Mouse (Mus musculus): Measurements from ENCODE around the gene Cnot3. TPM values are rescaled to one million over a fixed set of nuclear protein-coding genes. Genes with fewer than 3 reads are reported as not detected.

Gene Cnot3
- total and polyA plus RNA-seq, 2 experiments from 2014 or later, result 26.0 to 26.4 TPM

DNA sequence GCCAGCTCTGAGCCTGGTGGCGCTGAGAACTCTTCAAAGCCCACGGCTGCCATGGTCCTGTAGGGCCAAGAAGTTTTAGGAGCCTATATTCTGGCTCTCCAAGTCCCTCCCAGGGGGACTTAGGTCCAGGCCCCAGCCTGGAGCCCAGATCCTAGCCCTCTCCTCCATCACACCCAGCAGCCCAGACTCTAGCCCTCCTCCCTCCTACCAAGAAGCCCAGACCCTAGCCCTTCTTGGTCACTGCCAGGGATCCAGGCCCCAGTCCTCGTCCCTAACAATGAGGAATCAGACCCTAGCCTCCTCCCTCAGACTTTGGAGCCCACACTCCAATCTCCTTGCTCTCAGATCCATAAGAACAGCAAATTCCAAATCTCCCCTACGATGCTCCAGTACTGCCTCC lies 16.0 kb upstream of the Cnot3 start:
- no peaks in the 10 kb centered on the region for H3K27me3 ChIP-seq (ENCODE audit: insufficient read depth, low read length)
- DNase-seq (ENCODE audit: low spot score), result no peak
- H3K4me3 ChIP-seq (ENCODE audit: low read length), result peak overlapping the region; percentile 54
- peak overlapping the region; percentile 98 for H3K4me2 ChIP-seq (ENCODE audit: low read depth, low read length)
- peak overlapping the region; percentile 91 for H3K27ac ChIP-seq
- 30% methylated on average over 4 of the region's 4 CpGs for WGBS
- no peak for TF ChIP-seq CTCF (IDR thresholded peaks at IDR 0.05; ENCODE audit: low read depth)
- peak; percentile 31; the same call in 1 of the 2 replicates for ATAC-seq
- peaks cover 7% of the 10 kb centered on the region; the same call in 1 of the 2 replicates for H3K36me3 ChIP-seq (ENCODE audit: insufficient read depth, low read length)
- peak overlapping the region; percentile 80 for H3K9ac ChIP-seq (replicated peaks; ENCODE audit: low read length)
- H3K9me3 ChIP-seq (ENCODE audit: low read length), result no peaks in the 10 kb centered on the region
- H3K4me1 ChIP-seq (ENCODE audit: insufficient read depth, low read length), result peaks cover 20% of the 10 kb centered on the region

DNA sequence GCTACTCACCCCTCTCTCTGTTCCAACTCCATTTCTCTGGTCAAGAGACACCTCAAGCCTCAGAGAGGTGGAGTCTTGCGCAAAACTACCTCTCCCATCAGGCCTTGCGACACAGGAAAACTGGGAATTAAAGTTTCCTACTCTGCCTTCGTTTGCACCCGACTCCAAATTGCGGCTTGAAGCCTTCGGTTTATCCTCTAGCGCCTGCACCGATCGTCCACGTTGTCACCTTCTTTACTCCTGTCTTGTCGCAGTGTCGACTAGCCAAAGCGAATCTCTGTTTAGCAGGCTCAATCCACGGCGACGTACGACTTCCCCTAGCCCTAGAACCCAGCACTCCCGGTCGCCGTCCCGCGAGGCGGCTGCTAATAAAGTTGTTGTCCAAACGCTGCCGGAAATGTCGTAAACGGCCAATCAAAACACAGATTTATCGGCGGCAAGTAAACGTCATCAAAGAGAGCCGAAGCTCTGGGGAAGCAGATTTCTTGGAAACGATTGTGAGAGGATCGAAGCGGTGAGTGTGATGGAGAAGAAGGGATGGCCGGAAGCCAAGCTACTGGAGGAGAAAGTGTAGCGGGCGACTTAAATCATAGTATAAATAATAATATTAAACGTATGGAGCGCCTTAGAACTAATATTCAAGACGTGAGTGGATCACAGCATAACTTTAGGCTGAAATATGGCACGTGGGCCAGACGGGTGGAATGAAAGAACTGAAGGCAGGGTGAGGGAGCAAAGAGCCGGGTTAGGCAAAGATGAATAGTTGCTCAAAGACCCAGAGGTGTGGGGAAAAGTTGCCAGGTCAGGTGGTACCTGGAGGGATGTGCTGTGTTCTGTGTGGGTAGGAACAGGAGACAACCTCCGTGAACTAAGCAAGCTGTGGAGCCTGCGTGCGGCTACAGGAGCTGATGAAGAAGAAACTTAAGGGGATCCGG lies 15.3 kb upstream of the Cnot3 start, which contains the start of the genes Tfpt and Prpf31:
Tfpt (minus strand) TSS at position 387 of the 935 bp plus-strand sequence.
Prpf31 (plus strand) TSS at position 443 of the 935 bp plus-strand sequence.
- Histone ChIP-seq H3K36me3 (ENCODE audit: insufficient read depth, low read length) (peaks cover 13% of the 10 kb centered on the region), H3K4me1 (ENCODE audit: insufficient read depth, low read length) (peaks cover 20% of the 10 kb centered on the region), H3K27me3 (ENCODE audit: insufficient read depth, low read length) (no peaks in the 10 kb centered on the region), H3K4me3 (ENCODE audit: low read length) (peak within 1 kb of the TSS; percentile 54), H3K9me3 (ENCODE audit: low read length) (no peaks in the 10 kb centered on the region), H3K4me2 (ENCODE audit: low read depth, low read length) (peak within 1 kb of the TSS; percentile 98), H3K27ac (peak within 1 kb of the TSS; percentile 91), H3K9ac (replicated peaks; ENCODE audit: low read length) (peak within 1 kb of the TSS; percentile 80)
- peak; percentile 98 for DNase-seq (ENCODE audit: low spot score)
- no peak for TF ChIP-seq CTCF (IDR thresholded peaks at IDR 0.05; ENCODE audit: low read depth)
- 2% methylated on average over 47 of the region's 47 CpGs for WGBS
- ATAC-seq, result peak; percentile 92

DNA sequence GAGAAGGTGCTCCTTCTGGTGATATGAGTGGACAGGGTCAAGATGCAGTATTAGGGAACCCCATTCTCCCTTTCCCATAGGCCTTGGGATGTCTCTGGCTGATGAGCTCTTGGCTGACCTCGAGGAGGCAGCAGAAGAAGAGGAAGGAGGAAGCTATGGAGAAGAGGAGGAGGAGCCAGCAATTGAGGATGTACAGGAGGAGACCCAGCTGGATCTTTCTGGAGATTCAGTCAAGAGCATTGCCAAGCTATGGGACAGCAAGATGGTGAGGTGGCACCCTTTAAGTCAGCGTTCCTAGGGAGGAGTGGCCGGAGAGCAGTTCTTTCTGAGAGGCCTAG lies 14.6 kb upstream of the Cnot3 start:
- Histone ChIP-seq H3K9me3 (ENCODE audit: low read length) (no peaks in the 10 kb centered on the region), H3K36me3 (ENCODE audit: insufficient read depth, low read length) (peaks cover 18% of the 10 kb centered on the region), H3K9ac (replicated peaks; ENCODE audit: low read length) (peak overlapping the region; percentile 80), H3K27ac (no peak overlapping the region; the same call in 1 of the 2 replicates), H3K27me3 (ENCODE audit: insufficient read depth, low read length) (no peaks in the 10 kb centered on the region), H3K4me3 (ENCODE audit: low read length) (peak overlapping the region; percentile 54), H3K4me2 (ENCODE audit: low read depth, low read length) (peak overlapping the region; percentile 98), H3K4me1 (ENCODE audit: insufficient read depth, low read length) (peaks cover 20% of the 10 kb centered on the region)
- WGBS, result 69% methylated on average over 3 of the region's 3 CpGs
- no peak for DNase-seq (ENCODE audit: low spot score)
- no peak for ATAC-seq
- TF ChIP-seq CTCF (IDR thresholded peaks at IDR 0.05; ENCODE audit: low read depth), result no peak

DNA sequence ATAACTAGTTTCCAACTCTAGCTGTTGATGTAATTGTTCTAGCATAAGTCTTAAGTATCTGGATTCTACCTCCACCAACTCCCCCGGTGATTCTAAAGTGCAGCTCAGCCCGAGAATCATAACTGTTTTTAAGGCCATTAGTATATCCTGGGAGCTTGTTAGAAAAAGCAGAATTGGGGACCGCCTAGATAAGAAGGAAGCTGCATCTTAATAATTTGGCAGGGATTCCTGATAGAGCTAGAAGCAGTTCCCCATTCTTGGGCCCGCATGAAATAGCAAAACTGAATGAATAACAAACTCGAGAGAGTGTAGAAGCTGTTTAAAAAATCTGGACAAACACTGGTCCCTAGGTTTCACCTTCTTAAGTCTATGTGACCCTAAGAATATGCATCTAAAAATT lies 1.7 kb upstream of the Cnot3 start:
- DNase-seq (ENCODE audit: low spot score), result no peak
- H3K4me3 ChIP-seq (ENCODE audit: low read length), result no peak overlapping the region
- ATAC-seq, result no peak
- no peak overlapping the region for H3K9ac ChIP-seq (replicated peaks; ENCODE audit: low read length)
- no peak for TF ChIP-seq CTCF (IDR thresholded peaks at IDR 0.05; ENCODE audit: low read depth)
- H3K4me2 ChIP-seq (ENCODE audit: low read depth, low read length), result no peak overlapping the region
- no peaks in the 10 kb centered on the region for H3K27me3 ChIP-seq (ENCODE audit: insufficient read depth, low read length)
- no peaks in the 10 kb centered on the region for H3K9me3 ChIP-seq (ENCODE audit: low read length)
- peaks cover 13% of the 10 kb centered on the region; the same call in 1 of the 2 replicates for H3K36me3 ChIP-seq (ENCODE audit: insufficient read depth, low read length)
- H3K4me1 ChIP-seq (ENCODE audit: insufficient read depth, low read length), result peaks cover 23% of the 10 kb centered on the region
- WGBS, result 74% methylated on average over 5 of the region's 5 CpGs
- H3K27ac ChIP-seq, result no peak overlapping the region

DNA sequence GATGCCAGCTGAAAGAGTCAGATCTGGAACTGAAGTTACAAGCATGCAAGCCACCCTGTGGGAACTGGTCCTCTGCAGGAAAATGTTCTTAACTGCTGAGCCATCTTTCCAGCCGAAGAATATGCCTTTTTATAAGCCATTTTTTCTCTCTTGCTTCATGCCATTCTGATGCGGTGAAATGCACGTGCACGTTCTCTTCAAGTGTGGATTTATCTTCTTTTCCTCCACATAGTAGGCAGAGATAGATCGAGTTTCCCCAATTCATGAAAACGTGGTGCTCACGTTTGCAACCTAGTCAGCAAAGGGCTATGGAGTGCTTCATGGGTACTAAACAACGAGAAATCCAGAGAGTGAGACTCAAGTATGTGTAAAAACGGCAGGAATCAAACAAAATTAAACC lies 1.2 kb upstream of the Cnot3 start:
- no peaks in the 10 kb centered on the region for H3K9me3 ChIP-seq (ENCODE audit: low read length)
- H3K27ac ChIP-seq, result 0 out of 2 replicates have a peak overlapping the region, but pooled peaks have one; percentile 17
- H3K4me2 ChIP-seq (ENCODE audit: low read depth, low read length), result peak overlapping the region; percentile 71
- H3K36me3 ChIP-seq (ENCODE audit: insufficient read depth, low read length), result peaks cover 9% of the 10 kb centered on the region; the same call in 1 of the 2 replicates
- TF ChIP-seq CTCF (IDR thresholded peaks at IDR 0.05; ENCODE audit: low read depth), result no peak
- peaks cover 23% of the 10 kb centered on the region for H3K4me1 ChIP-seq (ENCODE audit: insufficient read depth, low read length)
- peak overlapping the region; percentile 25; the same call in 1 of the 2 replicates for H3K9ac ChIP-seq (replicated peaks; ENCODE audit: low read length)
- ATAC-seq, result no peak
- H3K4me3 ChIP-seq (ENCODE audit: low read length), result peak overlapping the region; percentile 97
- 25% methylated on average over 9 of the region's 9 CpGs for WGBS
- DNase-seq (ENCODE audit: low spot score), result no peak
- no peaks in the 10 kb centered on the region for H3K27me3 ChIP-seq (ENCODE audit: insufficient read depth, low read length)

DNA sequence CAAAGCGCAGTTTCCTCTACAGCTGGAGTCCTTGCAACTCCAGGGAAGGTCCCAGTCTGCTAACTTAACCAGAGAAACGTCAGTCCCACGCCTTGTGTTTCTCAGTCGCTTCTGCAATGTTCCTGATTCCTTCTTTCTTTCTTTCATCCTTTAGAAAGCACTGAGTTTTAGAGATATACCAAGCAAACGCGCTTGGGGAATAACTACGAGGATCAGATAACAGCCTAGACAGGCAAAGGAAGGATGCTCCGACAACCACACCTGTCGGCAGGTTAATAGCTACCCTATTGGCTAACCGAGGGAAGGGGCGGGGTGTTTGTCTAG lies 758 bp upstream of the Cnot3 start:
- DNase-seq (ENCODE audit: low spot score) (no peak), ATAC-seq (no peak)
- H3K4me3 ChIP-seq (ENCODE audit: low read length), result peak overlapping the region; percentile 97
- WGBS, result 2% methylated on average over 11 of the region's 11 CpGs
- H3K27me3 ChIP-seq (ENCODE audit: insufficient read depth, low read length), result no peaks in the 10 kb centered on the region
- H3K9ac ChIP-seq (replicated peaks; ENCODE audit: low read length), result peak overlapping the region; percentile 25; the same call in 1 of the 2 replicates
- H3K9me3 ChIP-seq (ENCODE audit: low read length), result no peaks in the 10 kb centered on the region
- H3K4me2 ChIP-seq (ENCODE audit: low read depth, low read length), result peak overlapping the region; percentile 71
- peaks cover 7% of the 10 kb centered on the region; the same call in 1 of the 2 replicates for H3K36me3 ChIP-seq (ENCODE audit: insufficient read depth, low read length)
- H3K4me1 ChIP-seq (ENCODE audit: insufficient read depth, low read length), result peaks cover 23% of the 10 kb centered on the region
- no peak for TF ChIP-seq CTCF (IDR thresholded peaks at IDR 0.05; ENCODE audit: low read depth)
- H3K27ac ChIP-seq, result 0 out of 2 replicates have a peak overlapping the region, but pooled peaks have one; percentile 17

Measured in hindbrain, postnatal 0 days (tissue).